Mouse (Mus musculus): Measurements from ENCODE around the gene Trem1. TPM values are rescaled to one million over a fixed set of nuclear protein-coding genes. Genes with fewer than 3 reads are reported as not detected.

Trem1 gene
- total RNA-seq, 2 experiments from 2014 or later = not detected

GRCm38 (mm10) chr17:48267591-48267990, 35.0 kb downstream of the Trem1 start:
- no peak for DNase-seq (ENCODE audit: low spot score in 2 of 2)

- no peak for DNase-seq (ENCODE audit: low spot score in 2 of 2)
These were observed 35.7 kb downstream of the Trem1 start for GRCm38 (mm10) chr17:48268276-48268675.

GRCm38 (mm10) chr17:48269833-48270232, 37.3 kb downstream of the Trem1 start:
- no peak for DNase-seq (ENCODE audit: low spot score in 2 of 2)

- DNase-seq (ENCODE audit: low spot score in 2 of 2) = no peak
These were observed 39.6 kb downstream of the Trem1 start for GRCm38 (mm10) chr17:48272158-48272557.

- DNase-seq (ENCODE audit: low spot score in 2 of 2) = no peak
These were observed 40.0 kb downstream of the Trem1 start for GRCm38 (mm10) chr17:48272598-48272997.

- no peak for DNase-seq (ENCODE audit: low spot score in 2 of 2)
These were observed 41.5 kb downstream of the Trem1 start for GRCm38 (mm10) chr17:48274098-48274497.

GRCm38 (mm10) chr17:48274885-48275284, 42.3 kb downstream of the Trem1 start:
- peak; percentile 74 to 88 for DNase-seq (ENCODE audit: low spot score in 2 of 2)

GRCm38 (mm10) chr17:48275736-48276135, 43.2 kb downstream of the Trem1 start:
- DNase-seq (ENCODE audit: low spot score in 2 of 2) = no peak

GRCm38 (mm10) chr17:48278381-48278780, 45.8 kb downstream of the Trem1 start:
- no peak for DNase-seq (ENCODE audit: low spot score in 2 of 2)

- no peak for DNase-seq (ENCODE audit: low spot score in 2 of 2)
These were observed 46.4 kb downstream of the Trem1 start for GRCm38 (mm10) chr17:48279002-48279401.

GRCm38 (mm10) chr17:48280943-48281738, 48.6 kb downstream of the Trem1 start:
- DNase-seq (ENCODE audit: low spot score in 2 of 2) = no peak

GRCm38 (mm10) chr17:48281739-48282085, 49.1 kb downstream of the Trem1 start:
- DNase-seq (ENCODE audit: low spot score in 2 of 2) = no peak

- no peak for DNase-seq (ENCODE audit: low spot score in 2 of 2)
These were observed 54.2 kb downstream of the Trem1 start for GRCm38 (mm10) chr17:48286765-48287164.

GRCm38 (mm10) chr17:48287276-48287675, 54.7 kb downstream of the Trem1 start:
- no peak for DNase-seq (ENCODE audit: low spot score in 2 of 2)

GRCm38 (mm10) chr17:48293500-48294194, 61.1 kb downstream of the Trem1 start:
- DNase-seq (ENCODE audit: low spot score in 2 of 2) = no peak

Other genes with a start within 250 kb of the Trem1 start
- not detected for gene 1700122O11Rik, start 194.5 kb upstream of the Trem1 start, total RNA-seq (2021)
- not detected for gene 1700067P10Rik, start 143.4 kb upstream of the Trem1 start, total RNA-seq (2021)
- not detected for gene 9830107B12Rik, start 86.5 kb upstream of the Trem1 start, total RNA-seq (2021)
- gene A530064D06Rik, start 65.5 kb upstream of the Trem1 start, total RNA-seq (2021) = not detected
- gene Trem3, start 15.0 kb downstream of the Trem1 start, total RNA-seq (2021) = not detected
- gene Treml4, start 31.5 kb downstream of the Trem1 start, total RNA-seq (2021) = under 1 TPM in 1 of 2 experiments, not detected in 1; 0.72 TPM
- under 1 TPM; 0.52 to 0.63 TPM for gene Treml2, start 66.7 kb downstream of the Trem1 start, total RNA-seq (2021)
- gene B430306N03Rik, start 83.4 kb downstream of the Trem1 start, total RNA-seq (2021) = under 1 TPM; 0.09 to 0.12 TPM
- 10 to 100 TPM in 1 of 2 experiments, 1 to 10 TPM in 1; 9.6 to 12.1 TPM for gene Trem2, start 113.6 kb downstream of the Trem1 start, total RNA-seq (2021)
- gene Treml1, start 127.1 kb downstream of the Trem1 start, total RNA-seq (2021) = under 1 TPM; 0.42 to 0.46 TPM
- 10 to 100 TPM; 25.2 to 28.7 TPM for gene Nfya, start 177.1 kb downstream of the Trem1 start, total RNA-seq (2021)
- gene Oard1, start 177.2 kb downstream of the Trem1 start, total RNA-seq (2021) = 10 to 100 TPM; 11.9 to 14.6 TPM
- not detected for gene Apobec2, start 200.2 kb downstream of the Trem1 start, total RNA-seq (2021)
- not detected for gene Tspo2, start 218.8 kb downstream of the Trem1 start, total RNA-seq (2021)
- under 1 TPM; 0.26 to 0.42 TPM for gene Unc5cl, start 222.1 kb downstream of the Trem1 start, total RNA-seq (2021)